Mouse (Mus musculus): Measurements from ENCODE around the gene Lrg1.

The Lrg1 gene

DNA sequence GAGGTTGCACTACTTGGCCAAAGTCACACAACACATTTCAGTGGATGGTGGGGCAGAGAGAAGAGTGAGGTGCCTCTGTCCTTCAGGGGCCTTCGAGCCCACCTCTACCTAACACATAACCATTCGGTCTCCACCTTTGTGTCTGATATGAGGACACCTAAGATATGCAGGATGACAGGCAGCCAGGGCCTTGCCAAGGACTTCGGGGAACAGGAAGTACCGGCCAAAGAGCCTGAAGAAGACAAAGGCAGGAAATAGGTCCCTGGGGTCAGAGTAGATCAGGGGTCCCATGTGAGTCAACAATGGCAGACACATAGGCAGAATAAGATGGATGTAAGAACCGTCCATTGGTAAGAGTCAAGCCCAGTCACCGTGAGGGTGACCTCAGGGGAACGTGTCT lies 14.8 kb upstream of the Lrg1 start:
- DNase-seq (ENCODE audit: low spot score in 2 of 2), result no peak

DNA sequence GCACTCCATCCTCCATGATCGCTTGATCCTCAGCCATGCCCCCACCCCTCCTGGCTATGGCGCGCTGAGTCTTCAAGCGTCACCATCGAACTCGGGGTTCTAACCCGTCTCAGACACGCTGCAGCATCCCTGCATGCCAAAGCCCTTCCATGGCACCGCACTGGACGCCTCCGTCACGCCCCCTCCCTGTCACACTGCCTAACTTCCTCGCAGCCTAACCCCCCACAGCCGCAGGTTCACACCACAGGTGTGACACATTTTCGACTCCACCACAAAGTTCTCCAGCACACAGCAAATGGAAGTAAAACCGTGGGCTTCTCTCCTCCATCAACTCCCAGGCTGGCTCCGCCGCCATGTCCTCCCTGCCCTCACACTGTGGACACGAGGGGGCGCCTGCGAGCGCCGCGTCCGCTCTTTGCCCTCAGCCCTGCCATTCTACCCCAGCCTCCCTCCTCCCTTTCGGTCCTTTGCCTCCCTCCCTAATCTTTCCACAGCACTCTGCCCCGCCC lies 12.7 kb upstream of the Lrg1 start:
- peak; percentile 67 to 70 for DNase-seq (ENCODE audit: low spot score in 2 of 2)

DNA sequence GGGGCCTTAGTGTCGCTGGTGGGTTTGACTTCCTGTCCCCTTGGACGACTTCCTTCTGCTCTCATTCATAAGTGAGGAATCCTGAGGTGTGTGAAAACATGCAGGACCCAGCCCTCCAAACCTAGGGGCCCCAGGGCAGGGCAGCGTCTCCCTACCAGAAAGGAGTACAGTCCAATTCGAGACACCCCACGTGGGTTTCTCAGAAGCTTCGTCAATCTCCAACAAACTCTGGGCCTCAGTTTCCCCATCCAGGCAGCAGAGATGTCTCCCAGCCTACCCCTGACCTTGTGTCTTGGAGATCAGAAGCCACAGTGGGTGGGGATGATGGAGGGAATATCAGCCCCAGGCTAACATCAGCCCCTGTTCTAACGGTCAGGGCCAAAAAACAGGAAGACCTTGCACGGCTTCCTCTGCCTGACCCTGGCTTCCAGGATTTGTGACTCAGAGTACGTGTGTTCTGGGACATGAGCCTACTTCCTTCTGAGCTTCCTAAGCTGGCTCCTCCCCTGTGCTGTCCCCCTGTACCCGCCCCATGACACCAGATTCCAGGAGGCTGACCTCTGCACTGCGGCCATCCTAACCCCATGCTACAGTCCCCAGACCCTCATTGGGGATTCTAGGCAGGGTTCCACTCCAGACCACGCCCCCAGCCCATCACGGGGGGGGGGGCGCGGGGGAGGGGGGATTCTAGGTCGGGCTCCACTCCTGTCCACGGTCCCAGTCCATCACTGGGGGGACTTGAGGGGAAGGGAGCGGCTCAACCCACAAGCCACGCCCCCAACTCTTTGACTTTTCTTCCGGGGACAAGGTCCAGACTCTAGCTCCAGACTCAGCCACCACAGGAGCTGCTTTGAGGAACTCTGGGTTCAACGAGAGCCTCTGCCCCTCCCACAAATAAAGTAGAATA lies 11.9 kb upstream of the Lrg1 start:
- peak; percentile 89 to 93 for DNase-seq (ENCODE audit: low spot score in 2 of 2)

DNA sequence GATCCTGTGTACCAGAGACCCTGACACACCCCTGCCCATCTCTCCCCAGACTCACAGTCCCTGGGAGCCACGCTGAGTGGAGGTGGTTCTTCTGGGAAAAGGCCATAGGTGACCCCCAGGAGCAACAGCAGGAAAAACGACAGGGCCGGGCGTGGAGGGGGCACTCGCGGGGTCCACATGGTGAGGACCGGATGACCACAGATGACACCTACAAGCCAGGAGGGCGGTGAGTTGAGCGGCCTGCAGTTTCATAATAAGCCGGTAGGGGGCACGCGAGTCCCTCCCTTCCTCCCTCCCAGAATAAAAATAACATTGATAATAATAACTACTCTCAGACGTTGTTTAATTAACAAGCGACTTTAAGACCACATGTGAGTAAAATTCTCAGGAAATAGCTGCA lies 10.9 kb upstream of the Lrg1 start:
- DNase-seq (ENCODE audit: low spot score in 2 of 2), result peak in 1 of 2 experiments; percentile 79

DNA sequence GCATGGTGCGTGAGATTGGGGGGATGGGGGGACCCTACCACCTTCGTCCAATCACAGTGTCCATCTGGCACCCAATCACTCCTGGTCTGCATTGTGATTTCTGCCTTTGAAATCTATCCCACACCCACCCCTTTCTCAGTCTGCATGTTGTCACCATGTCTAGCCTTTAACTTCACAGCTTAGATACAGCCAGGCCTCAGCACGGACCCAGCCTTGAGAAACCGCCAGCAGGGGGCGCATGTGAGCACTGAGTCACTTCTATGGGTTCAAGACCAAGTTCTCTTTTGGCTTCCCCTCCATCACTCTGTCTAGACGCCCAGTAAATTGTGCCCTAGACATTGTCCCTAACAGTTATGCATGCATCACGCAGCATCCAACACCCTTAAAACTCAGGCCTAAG lies 10.0 kb upstream of the Lrg1 start:
- DNase-seq (ENCODE audit: low spot score in 2 of 2), result no peak

DNA sequence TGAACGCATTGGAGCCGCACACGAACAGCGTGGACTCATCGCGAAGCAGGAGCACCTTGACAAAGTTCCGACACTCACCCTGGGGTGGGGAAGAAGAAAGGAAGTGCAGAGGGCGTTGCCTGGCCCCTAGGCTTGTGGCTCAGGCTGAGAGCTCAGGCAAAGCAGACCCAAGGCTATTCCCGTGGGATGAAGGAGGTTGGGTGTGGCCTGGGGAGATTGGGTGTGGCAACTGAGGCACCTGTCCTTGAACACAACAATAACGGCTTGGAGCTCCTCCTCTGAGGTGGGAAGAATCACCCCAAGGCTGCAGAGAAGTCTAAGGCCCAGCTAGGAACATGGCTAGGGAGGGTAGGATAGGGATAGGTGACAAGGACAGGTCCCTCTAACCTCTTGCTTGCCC lies 9.3 kb upstream of the Lrg1 start:
- DNase-seq (ENCODE audit: low spot score in 2 of 2), result no peak

DNA sequence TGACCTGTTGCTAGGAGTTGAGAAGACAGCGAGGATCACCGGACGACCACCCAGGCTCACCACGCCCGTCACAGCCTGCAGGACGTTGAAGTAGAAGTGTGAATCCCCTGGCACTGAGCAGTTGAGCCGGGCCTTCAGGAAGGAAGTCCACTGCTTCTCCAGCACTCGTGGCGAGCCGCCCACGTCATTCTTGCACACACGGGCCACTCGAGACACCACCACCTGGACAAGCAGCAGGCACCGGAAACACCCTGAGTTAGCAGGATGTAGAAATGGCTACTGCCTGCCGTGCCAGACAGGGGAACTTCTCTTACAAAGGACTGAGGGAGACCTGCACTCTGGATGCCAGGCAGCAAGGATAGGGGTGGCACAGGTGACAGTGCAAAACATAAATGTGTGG lies 6.4 kb upstream of the Lrg1 start:
- no peak for DNase-seq (ENCODE audit: low spot score in 2 of 2)

DNA sequence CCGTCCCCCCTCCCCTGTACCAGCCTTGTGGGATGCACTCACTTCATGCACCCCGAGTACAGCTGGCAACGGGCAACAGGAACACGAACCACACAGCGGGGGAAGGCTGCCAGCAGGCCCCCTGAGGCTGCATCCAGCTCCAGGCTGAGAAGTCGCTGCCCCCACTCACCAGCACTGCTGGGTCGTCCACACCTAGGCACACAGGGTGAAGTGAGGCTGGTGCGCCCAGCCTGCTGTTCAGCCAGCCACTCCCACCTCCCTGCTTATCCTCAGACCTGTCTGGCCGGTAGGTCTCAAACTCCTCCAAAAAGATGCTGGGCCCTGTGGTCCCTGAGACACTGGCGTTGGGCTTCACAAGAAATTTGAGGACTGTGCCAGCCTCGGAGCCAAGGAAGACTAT lies 4.4 kb upstream of the Lrg1 start:
- no peak for DNase-seq (ENCODE audit: low spot score in 2 of 2)

DNA sequence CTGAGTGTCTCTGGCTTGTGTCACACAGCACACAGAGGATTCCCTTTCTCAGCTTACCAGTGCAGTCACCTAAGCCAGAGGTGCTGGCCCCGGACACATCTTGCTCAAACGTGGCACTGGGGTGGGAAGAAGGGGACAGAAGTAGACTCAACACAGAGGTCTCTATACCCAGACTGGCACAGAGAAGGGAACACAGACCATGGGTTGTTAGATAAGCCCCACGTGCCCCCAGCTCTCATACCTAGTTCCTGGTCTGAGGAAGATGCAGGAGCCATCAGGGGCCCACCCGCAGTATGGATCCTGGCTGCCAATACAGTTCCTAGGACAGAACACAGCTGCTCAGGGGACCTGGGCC lies 3.5 kb upstream of the Lrg1 start:
- no peak for DNase-seq (ENCODE audit: low spot score in 2 of 2)

DNA sequence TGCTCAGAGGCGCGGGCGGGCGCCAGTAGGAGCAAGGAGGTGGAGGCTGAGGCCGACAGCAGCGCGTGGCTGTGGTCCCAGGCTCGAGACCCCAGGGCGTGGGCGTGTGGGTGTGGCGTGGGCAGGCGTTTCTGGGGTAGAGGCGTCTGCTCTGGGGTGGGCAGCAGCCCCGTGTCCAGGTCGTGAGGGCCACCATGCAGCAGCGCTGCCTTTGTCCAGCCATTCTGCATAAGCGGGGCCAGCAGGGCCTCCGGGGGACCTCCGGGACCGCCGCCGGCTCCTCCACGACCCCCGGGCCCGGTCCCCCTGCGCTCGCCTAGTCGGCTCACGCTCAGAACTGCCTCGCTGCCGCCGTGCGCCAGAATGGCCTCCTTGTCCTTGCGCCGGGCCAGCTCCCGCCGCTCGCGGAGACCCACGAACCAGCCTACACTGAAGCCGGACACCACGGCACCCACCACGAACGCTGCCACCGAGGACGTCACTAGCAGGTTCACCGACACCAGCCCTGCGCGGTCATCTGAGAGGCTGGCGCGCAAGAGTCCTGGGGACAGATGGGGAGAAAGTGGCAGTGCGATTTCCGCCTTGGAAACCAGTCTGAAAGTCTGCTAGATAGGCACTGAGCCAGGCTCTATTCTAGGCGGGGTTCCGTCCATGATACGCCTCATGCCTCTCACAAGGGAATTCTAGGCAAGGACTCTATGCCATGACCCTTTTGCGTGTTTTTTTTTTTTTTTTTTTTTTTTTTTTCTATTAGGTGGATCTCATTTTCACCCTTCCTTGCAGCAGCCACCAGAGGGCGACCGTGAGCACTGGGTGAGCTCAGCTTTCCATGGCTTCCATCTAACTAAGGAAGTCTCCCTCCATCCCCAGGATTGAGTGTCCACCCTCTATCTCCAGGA lies 2.8 kb upstream of the Lrg1 start:
- peak in 1 of 2 experiments; percentile 68 for DNase-seq (ENCODE audit: low spot score in 2 of 2)

DNA sequence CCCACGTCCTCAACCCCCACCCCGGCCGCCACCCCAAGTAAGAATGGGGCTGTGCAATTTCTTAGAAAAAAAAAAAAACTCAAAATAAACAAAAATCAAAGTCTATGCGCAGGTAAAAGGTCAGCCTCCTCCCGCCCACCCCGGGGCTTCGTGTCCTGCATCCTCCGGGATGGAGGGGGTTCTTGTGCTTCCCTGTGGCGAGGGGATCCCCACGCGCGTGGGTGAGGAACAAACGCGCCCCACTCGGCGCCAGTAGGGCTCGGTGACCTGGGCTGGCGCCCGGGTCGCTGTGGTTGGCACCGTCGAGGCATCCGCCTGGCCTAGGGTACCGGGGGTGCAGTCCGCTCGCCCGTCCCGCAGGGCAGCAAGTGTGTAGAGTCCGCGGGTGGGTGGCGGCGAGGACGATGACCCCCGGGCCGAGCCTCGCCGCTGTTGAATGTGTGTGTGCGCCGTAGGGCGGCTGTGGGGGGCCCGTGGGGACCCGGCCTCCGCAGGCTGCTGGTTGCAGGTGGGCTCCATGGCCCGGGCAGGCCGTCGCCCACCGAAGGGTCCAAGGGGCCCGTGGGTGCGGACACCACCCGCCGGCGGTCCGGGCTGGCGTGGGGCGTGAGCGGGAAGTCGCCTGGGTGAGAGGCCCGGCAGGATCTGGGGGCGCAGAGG lies 2.0 kb upstream of the Lrg1 start:
- DNase-seq (ENCODE audit: low spot score in 2 of 2), result no peak

DNA sequence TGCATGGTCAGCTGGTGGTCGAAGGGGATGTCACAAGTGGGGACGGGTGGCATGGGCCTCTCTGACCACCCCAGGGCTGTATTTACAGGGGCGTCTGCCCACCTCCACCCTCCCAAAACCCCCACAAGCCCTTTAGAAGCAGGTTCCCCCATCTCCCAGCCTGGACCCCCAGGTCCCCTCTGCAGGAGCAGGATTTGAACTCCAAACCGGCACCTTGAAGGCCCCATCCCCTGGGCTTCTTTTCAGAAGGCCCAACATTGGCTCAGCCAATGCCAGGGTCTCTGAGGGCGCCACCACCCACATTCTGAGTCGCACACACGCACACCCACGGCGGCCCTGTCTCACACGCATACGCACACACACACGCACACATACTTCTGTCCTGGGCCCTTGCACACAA lies 1.4 kb upstream of the Lrg1 start:
- DNase-seq (ENCODE audit: low spot score in 2 of 2), result no peak

DNA sequence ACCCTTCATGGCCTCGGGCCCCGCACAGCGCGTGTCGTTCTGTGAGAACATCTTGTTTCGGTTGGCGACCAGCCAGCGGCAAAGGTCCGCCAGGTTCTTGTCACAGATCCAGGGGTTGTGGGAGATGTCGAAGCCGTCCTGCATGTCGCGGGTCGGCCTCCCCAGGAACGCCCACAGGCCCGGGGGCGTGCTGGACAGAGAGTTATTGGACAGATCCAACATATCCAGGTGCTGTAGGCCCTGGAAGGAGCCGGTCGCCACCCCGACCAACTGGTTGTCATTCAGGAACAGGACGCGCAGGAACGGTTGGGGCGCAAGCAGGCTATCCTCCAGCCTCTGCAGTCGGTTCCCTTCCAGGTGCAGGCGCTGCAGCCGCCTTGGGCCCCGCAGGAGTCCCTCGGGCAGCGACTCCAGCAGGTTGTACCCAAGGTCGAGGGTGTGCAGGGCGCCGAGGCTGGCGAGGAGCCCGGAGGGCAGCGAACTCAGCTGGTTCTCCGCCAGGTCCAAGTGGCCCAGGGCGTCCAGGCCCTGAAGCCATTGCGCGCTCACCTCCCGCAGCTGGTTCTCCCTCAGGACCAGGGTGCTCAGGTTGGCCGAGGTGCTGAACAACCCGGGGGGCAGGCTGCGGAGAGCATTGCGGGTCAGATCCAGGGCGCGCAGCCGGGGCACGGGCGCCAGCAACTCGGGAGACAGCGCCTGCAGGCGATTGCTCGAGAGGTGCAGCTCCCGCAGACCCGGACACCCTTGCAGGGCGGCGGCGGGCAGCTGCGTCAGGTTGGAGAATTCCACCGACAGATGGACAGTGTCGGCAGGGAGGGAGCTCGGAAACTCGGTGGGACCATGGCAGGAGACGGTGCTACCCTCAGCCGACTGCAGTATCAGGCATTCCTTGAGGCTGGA lies 1.6 kb downstream of the Lrg1 start:
- peak; percentile 61 to 75 for DNase-seq (ENCODE audit: low spot score in 2 of 2)

DNA sequence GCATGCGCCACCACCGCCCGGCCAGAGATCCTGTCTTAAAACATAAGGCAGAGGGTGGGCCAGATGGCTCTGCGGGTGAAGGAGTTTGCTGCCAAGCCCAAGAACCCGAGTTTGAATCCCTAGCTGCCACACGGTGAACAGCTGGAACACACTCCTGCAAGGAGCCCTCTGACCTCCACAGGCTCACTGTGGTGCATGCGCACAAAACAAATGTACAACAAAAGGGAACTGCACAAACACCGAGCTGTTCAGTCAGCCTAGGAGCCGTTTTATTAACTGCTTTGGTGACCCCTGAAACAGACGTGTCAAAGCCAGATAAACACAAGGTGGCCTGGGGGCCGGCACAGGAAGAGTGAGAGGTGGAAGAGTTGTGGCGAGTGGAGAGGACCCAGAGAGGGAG lies 2.4 kb downstream of the Lrg1 start:
- no peak for DNase-seq (ENCODE audit: low spot score in 2 of 2)

DNA sequence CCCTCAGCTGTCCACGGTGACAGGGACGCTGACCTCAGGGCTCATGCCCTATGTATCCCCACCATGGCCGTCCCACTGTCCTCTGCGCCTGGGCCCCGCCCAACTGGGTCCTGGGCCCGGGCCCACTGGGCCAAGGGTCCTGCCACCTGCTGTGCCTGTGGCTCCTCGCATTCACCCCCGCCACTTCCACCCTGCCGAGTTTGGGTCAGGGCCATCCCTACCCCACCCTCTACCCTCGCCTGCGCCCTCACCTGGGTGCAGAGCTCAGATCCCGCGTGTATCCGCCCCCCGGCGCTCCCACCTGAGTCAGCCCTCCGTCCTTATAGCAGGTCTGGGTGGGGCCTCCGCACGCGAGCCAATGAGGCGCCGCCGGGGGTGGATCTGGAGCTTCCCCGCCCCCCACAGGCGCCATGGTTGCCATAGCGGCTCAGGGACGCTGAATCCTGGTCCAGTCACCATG lies 4.5 kb downstream of the Lrg1 start, which contains the start of gene Plin5:
Plin5 (minus strand) TSS at position 346 of the 460 bp plus-strand sequence.
- peak; percentile 78 to 80 for DNase-seq (ENCODE audit: low spot score in 2 of 2)

DNA sequence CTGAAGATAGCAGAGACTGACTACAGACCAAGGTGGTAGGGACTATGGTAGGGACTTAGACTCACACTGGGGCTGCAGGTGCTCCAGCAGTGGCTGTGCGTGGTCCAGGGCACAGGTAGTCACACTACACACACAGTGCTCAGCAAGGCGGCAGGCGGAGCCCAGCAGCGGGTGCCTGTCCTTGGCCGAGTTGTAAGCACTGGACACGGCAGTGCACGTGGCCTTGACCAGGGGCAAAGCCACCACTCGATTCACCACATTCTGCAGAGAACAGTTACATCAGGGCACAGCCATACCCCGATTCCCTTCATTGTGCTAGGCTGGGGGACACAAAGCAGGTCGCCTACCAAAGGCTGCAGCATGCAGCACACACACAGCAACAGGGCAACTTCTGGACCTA lies 5.6 kb downstream of the Lrg1 start:
- no peak for DNase-seq (ENCODE audit: low spot score in 2 of 2)

DNA sequence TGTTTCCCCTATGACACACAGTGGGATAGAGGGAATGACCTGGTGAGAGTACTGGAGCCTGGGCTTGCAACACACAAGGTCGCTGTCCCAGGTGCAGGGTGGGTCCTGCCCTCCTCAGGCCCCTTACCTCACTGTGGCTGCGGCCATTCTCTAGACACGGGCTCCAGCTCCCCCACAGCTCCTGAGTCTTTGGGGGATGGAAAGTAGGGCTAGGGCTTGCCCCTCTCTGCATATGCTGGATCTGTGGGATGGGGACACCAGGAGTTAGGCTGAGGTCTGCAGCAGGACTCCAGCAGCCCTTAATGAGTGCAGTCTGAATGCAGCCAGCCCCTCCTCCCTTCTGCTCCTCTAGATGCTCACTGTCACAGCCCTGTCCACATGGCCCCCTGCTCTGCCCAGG lies 9.1 kb downstream of the Lrg1 start:
- no peak for DNase-seq (ENCODE audit: low spot score in 2 of 2)

DNA sequence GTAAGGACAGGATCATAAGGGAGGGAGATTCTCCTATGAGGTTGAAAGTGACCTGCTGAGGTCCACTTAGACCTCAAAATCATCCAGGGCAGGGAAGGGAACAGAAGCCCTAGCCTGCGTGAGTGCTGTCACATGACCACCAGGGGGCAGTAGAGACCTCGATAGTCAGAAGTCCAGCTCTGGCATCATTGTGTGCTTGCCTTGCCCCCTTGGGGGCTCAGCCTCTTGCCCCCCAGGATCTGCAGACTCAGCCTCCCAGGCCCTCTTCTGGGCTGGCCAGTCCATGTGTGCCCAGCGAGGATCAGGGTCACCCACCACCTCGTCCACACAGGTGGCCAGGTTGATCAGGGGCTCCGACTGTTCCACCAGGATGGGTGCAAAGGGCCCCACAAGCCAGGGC lies 9.9 kb downstream of the Lrg1 start:
- DNase-seq (ENCODE audit: low spot score in 2 of 2), result no peak

DNA sequence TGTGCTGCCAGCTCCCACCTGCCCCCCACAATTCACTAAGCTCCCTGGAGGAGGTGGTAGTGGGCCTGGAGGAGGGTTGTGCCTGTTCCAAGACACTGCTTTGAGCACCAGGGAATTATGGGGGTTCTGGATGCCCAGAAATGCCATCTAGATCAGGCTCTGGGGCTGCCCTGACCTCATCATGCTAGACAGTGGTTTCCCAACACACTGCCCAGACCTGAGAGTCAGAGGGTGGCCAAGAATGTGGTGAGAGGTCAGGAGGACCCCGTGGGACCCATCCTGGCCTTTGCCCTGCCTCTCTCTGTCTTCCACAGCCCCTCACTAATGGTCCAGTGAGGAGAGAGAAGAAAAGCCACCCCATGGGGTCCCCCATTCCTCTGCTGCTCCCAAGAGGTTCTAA lies 10.8 kb downstream of the Lrg1 start:
- no peak for DNase-seq (ENCODE audit: low spot score in 2 of 2)

DNA sequence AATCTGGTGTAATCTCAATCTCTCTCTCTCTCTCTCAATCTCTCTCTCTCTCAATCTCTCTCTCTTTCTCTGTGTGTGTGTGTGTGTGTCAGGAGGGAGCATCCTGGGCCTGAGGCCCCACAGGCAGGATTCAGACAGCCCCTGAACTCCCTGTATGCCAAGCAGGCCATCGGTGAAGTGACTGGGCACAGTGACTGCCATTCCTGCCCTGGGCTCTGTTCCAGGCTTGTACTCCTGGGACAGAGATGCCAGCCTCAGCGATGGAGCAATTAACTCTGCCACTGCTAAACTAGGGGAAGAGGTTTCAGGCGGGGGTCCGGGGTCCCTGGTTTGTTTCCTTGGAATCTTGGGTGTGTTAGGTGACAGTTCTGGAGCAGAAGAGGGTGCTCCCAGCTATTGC lies 11.2 kb downstream of the Lrg1 start:
- no peak for DNase-seq (ENCODE audit: low spot score in 2 of 2)
